Mouse (Mus musculus) WW6 (cell line): ENCODE results near the gene 4930596D02Rik.

Experiments
- DNase-seq: peaks from one replicate; pipeline ENCODE4 v3.0.0-alpha.2; 2013; ENCODE audit warnings: low read depth, low spot score

4930596D02Rik gene

DNA sequence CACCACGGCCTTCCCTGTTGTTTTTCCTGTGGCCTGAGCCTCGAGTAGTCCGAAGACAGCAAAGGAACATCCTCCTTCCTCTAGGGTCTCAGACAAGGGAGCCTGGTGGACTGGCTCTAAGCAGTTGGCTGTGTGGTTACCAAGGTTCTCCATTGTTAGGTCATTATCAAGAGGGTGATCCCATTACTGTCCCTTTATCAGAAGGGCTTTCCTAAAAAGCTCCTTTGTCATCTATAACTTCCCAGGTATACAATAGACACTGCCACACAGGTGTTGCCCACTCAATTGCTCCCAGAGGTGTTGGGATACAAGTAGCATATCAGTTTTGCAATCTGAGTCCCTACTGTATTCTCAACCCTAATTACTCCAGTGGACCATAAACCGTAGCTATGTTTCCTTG is at the start of gene 4930596D02Rik:
4930596D02Rik (minus strand) TSS at position 101 of the 400 bp plus-strand sequence.
- no peak for DNase-seq

GRCm38 (mm10) chr14:35853254-35853653 is 41.5 kb upstream of the 4930596D02Rik start:
- no peak for DNase-seq

- DNase-seq, result no peak
These were observed 33.5 kb upstream of the 4930596D02Rik start for GRCm38 (mm10) chr14:35845271-35845670.

- no peak for DNase-seq
These were observed 30.4 kb upstream of the 4930596D02Rik start for GRCm38 (mm10) chr14:35842111-35842721.

DNA sequence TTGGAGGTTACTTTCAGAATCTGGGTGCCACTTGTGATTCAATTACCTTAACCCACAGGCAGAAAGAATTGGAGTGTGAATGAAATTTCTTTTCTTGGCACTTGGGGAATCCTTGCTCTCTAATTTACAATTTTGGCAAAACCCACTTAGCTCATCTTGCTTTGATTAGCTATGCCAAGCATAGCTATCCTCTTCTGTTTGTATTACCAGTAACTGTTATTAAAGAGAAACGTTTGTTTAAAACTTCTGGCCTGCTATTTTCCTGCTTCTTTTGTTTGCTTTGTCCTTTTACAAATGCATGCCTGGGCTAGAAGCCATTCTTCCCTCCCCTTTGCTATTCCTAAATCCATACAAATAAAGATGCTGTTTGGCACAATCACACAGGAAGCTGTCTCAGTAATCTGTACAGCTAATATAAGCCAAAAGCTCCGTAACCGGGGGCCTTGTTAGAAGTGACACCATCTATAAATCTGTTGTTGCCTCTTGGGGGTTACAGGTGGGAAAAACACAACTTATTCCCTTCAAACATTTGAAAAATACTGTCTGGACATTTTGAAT is 19.0 kb downstream of the 4930596D02Rik start:
- DNase-seq, result no peak

GRCm38 (mm10) chr14:35780033-35780432 is 31.7 kb downstream of the 4930596D02Rik start:
- no peak for DNase-seq

GRCm38 (mm10) chr14:35773306-35773705 is 38.5 kb downstream of the 4930596D02Rik start:
- DNase-seq, result no peak
